In genomic region chr3:27118227-27118626, GRCm38 (mm10) we compare ENCODE assay signal across 15 mouse cellular contexts. TPM values are rescaled to one million over a fixed set of nuclear protein-coding genes. Genes with fewer than 3 reads are reported as not detected.
DNase-seq lines count a peak whose midpoint lies in the region; ATAC-seq and TF ChIP-seq lines count a peak whose summit lies in the region.
"Had no signal": no experiment of that assay in that cellular context is flagged by ENCODE, and none has a peak within 500 bp of the region (broad histone marks: within the 10 kb centered on the region; RNA-seq: fewer than 3 reads in every experiment).

No protein-coding gene starts in this region.

- no peak overlapping the region for H3K9ac ChIP-seq in liver, adult 2 months (ENCODE audit: low read depth, low read length)
- no peak overlapping the region for H3K9ac ChIP-seq in liver, embryonic 11.5 days (ENCODE audit: low read depth, low read length)
- H3K9ac ChIP-seq in forebrain, embryonic 14.5 days (ENCODE audit: low read length) = no peak overlapping the region
- H3K9ac ChIP-seq: forebrain, embryonic 13.5 days; hindbrain, embryonic 13.5 days; limb, embryonic 15.5 days; midbrain, embryonic 12.5 days had no signal

- no peak for TF ChIP-seq POLR2A in liver, adult 2 months (IDR thresholded peaks at IDR 0.05; ENCODE audit: extremely low read depth, insufficient read depth, low read length)

- no peaks in the 10 kb centered on the region for H3K4me1 ChIP-seq in liver, adult 2 months (ENCODE audit: control insufficient read depth, insufficient read depth, low read length)
- no peaks in the 10 kb centered on the region for H3K4me1 ChIP-seq in liver, embryonic 11.5 days (replicated peaks; ENCODE audit: control insufficient read depth, insufficient read depth, low read length)
- no peaks in the 10 kb centered on the region for H3K4me1 ChIP-seq in forebrain, embryonic 14.5 days (ENCODE audit: control insufficient read depth, insufficient read depth, low read length)
- H3K4me1 ChIP-seq: embryonic facial prominence, embryonic 10.5 days; forebrain, embryonic 13.5 days; heart, embryonic 10.5 days; hindbrain, embryonic 13.5 days; limb, embryonic 15.5 days; midbrain, embryonic 12.5 days had no signal

- no peak overlapping the region for H3K27ac ChIP-seq in liver, adult 2 months (replicated peaks; ENCODE audit: insufficient read depth, low read depth, low read length)
- H3K27ac ChIP-seq in liver, embryonic 11.5 days (ENCODE audit: low read depth, low read length) = no peak overlapping the region
- H3K27ac ChIP-seq in forebrain, embryonic 14.5 days (ENCODE audit: low read depth, low read length) = no peak overlapping the region
- H3K27ac ChIP-seq: embryonic facial prominence, embryonic 10.5 days; forebrain, embryonic 13.5 days; heart, embryonic 10.5 days; hindbrain, embryonic 13.5 days; limb, embryonic 15.5 days; midbrain, embryonic 12.5 days had no signal

- no peak overlapping the region for H3K4me2 ChIP-seq in liver, embryonic 11.5 days
- H3K4me2 ChIP-seq in forebrain, embryonic 14.5 days (ENCODE audit: low read length) = no peak overlapping the region
- H3K4me2 ChIP-seq: forebrain, embryonic 13.5 days; hindbrain, embryonic 13.5 days; limb, embryonic 15.5 days; midbrain, embryonic 12.5 days had no signal

- ATAC-seq in CD4-positive, CD25-positive, alpha-beta regulatory T cell, adult 4 months = no peak
- no peak for ATAC-seq in liver, embryonic 11.5 days (replicated peaks; ENCODE audit: low FRiP score)
- ATAC-seq in common myeloid progenitor, adult 5-6 weeks (replicated peaks; ENCODE audit: low read depth, poor library complexity, severe bottlenecking) = peak; percentile 74
- ATAC-seq in forebrain, embryonic 14.5 days = no peak
- ATAC-seq: forebrain, embryonic 13.5 days had no signal

- no peaks in the 10 kb centered on the region for H3K36me3 ChIP-seq in liver, adult 2 months (ENCODE audit: control insufficient read depth, insufficient read depth, low read length)
- peaks cover 28% of the 10 kb centered on the region for H3K36me3 ChIP-seq in liver, embryonic 11.5 days (ENCODE audit: control insufficient read depth, insufficient read depth, low read length)
- no peaks in the 10 kb centered on the region for H3K36me3 ChIP-seq in splenic B cell, adult 2 months (ENCODE audit: control insufficient read depth, insufficient read depth, low read length, poor library complexity, severe bottlenecking)
- peaks cover 47% of the 10 kb centered on the region for H3K36me3 ChIP-seq in forebrain, embryonic 14.5 days (ENCODE audit: control insufficient read depth, insufficient read depth, low read length)

- peak; percentile 79 for TF ChIP-seq CTCF in liver, adult 2 months (IDR thresholded peaks at IDR 0.05; ENCODE audit: low read depth, low read length)

- H3K79me2 ChIP-seq in liver, adult 2 months (ENCODE audit: control insufficient read depth, insufficient read depth, low read length) = no peaks in the 10 kb centered on the region

- no peaks in the 10 kb centered on the region for H3K27me3 ChIP-seq in liver, adult 2 months (ENCODE audit: control insufficient read depth, insufficient read depth, low read length)
- H3K27me3 ChIP-seq in liver, embryonic 11.5 days (replicated peaks; ENCODE audit: control insufficient read depth, insufficient read depth, low read length) = no peaks in the 10 kb centered on the region
- no peaks in the 10 kb centered on the region for H3K27me3 ChIP-seq in splenic B cell, adult 2 months (ENCODE audit: control insufficient read depth, insufficient read depth, low read length, poor library complexity, severe bottlenecking)
- H3K27me3 ChIP-seq in forebrain, embryonic 14.5 days (replicated peaks; ENCODE audit: control insufficient read depth, insufficient read depth, low read length) = no peaks in the 10 kb centered on the region
- H3K27me3 ChIP-seq: forebrain, embryonic 13.5 days; hindbrain, embryonic 13.5 days; limb, embryonic 15.5 days; midbrain, embryonic 12.5 days had no signal

- 46% methylated on average over 4 of the region's 4 CpGs for WGBS in liver, adult 2 months
- 72% methylated on average over 4 of the region's 4 CpGs for WGBS in liver, embryonic 11.5 days
- 86% methylated on average over 4 of the region's 4 CpGs for WGBS in forebrain, embryonic 14.5 days

- peak; percentile 13 for DNase-seq in CD4-positive, CD25-positive, alpha-beta regulatory T cell, adult 2 months (ENCODE audit: low read depth, low spot score)
- peak; percentile 36 for DNase-seq in liver, adult 2 months (ENCODE audit: extremely low read depth, low read depth, low spot score)
- DNase-seq in liver, embryonic 11.5 days (ENCODE audit: low spot score) = no peak
- peak; percentile 5 for DNase-seq in splenic B cell, adult 2 months (ENCODE audit: low read depth, low spot score)
- no peak for DNase-seq in forebrain, embryonic 14.5 days (ENCODE audit: low spot score)
- no peak for DNase-seq in adipocyte (ENCODE audit: low spot score)
- DNase-seq: right cerebral cortex, postnatal 25 days had no signal

- no peaks in the 10 kb centered on the region for H3K9me3 ChIP-seq in liver, embryonic 11.5 days (ENCODE audit: control insufficient read depth, low read length)
- no peaks in the 10 kb centered on the region for H3K9me3 ChIP-seq in forebrain, embryonic 14.5 days (replicated peaks; ENCODE audit: control insufficient read depth, low read length)
- H3K9me3 ChIP-seq: embryonic facial prominence, embryonic 10.5 days; forebrain, embryonic 13.5 days; heart, embryonic 10.5 days; hindbrain, embryonic 13.5 days; limb, embryonic 15.5 days; midbrain, embryonic 12.5 days had no signal

- no peak overlapping the region for H3K4me3 ChIP-seq in liver, adult 2 months (ENCODE audit: insufficient read depth, low read depth, low read length)
- no peak overlapping the region for H3K4me3 ChIP-seq in liver, embryonic 11.5 days (ENCODE audit: low read depth, low read length)
- no peak overlapping the region for H3K4me3 ChIP-seq in forebrain, embryonic 14.5 days (ENCODE audit: low read depth, low read length)
- H3K4me3 ChIP-seq: embryonic facial prominence, embryonic 10.5 days; forebrain, embryonic 13.5 days; heart, embryonic 10.5 days; hindbrain, embryonic 13.5 days; limb, embryonic 15.5 days; midbrain, embryonic 12.5 days had no signal

RNA-seq across cellular contexts. Expression of gene Ect2, which starts 35.5 kb away (rescaled TPM):
- 1 to 10 TPM; 4.6 to 7.3 TPM for polyA plus RNA-seq in CD4-positive, CD25-positive, alpha-beta regulatory T cell, adult 4 months (2017; shearing (Covaris generic))
- 1.8 and 2.2 TPM in 2 replicates for total RNA-seq in liver, adult 2 months (2014; rRNA removed)
- polyA plus RNA-seq in liver, adult 2 months (2012; rRNA removed) = 0.34 and 0.56 TPM in 2 replicates
- polyA plus RNA-seq in liver, embryonic 11.5 days (2014; fragmentation: Nextera tagmentation; extraction: Ambion mirVana) = 52.3 and 56.5 TPM in 2 replicates
- 46.3 and 65.1 TPM in 2 replicates for total RNA-seq in common myeloid progenitor, adult 5-6 weeks (2017)
- 39.9 and 40.3 TPM in 2 replicates for polyA plus RNA-seq in forebrain, embryonic 14.5 days (2014; fragmentation: Nextera tagmentation; extraction: Ambion mirVana)

Comparison
In these comparisons a context has a peak if more than half of its experiments do, and no peak if none do; other contexts are left out.
1. DNase-seq: peak in CD4-positive, CD25-positive, alpha-beta regulatory T cell, adult 2 months (single experiment), liver, adult 2 months (single experiment) and splenic B cell, adult 2 months (single experiment); none in liver, embryonic 11.5 days (single experiment), forebrain, embryonic 14.5 days (single experiment) and adipocyte (single experiment).